Mouse (Mus musculus): Measurements from ENCODE around the gene Hmgn3. TPM values are rescaled to one million over a fixed set of nuclear protein-coding genes. Genes with fewer than 3 reads are reported as not detected.
"Not testable (repeated sequence)": the region's sequence is repeated elsewhere in the genome, so short reads cannot be mapped to it uniquely, and the experiment has no call there.

Hmgn3 gene
- 176 and 207 TPM in 2 replicates for polyA plus RNA-seq (2014; fragmentation: Nextera tagmentation; extraction: Ambion mirVana)

DNA sequence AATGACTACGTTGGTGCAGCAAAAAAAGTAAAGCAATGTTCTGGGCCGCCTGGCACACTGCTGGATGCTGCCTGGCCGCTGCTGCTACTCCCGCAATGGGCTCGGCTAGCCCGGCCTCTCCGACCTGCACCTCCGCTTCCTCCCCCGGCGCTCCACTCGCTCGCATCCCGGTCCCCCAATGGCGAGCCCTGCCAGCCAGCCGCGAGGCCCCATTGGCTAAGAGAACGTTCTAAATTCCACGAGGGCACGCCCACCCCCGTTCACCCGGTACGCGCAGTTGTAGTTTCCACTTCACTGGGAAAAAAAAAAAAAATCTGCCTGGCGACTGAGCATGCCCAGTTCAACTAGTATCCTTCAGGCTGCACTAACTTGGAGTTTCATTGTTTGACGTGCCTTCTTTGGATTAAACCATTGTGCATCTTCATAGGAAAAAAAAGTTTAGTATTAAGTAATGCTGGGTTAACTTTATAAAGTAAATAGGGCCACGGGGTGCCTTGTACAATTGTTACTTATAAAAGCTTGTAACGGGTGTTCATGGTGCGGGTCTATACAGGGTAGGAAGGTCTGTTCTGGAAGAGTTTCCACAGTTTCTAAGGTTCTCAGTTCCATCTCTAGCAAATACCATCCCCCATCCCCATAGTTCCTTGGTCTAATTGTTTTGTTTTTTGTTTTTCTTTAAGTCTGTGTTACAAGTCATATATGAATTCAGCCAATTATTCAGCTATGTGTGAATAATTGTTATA lies at the start of gene Hmgn3:
Gene Hmgn3 (minus strand): TSS at position 240 of the 743 bp plus-strand sequence.
- Histone ChIP-seq H3K4me3 (ENCODE audit: low read depth, low read length) (peak within 1 kb of the TSS; percentile 45), H3K27me3 (ENCODE audit: control insufficient read depth, insufficient read depth, low read length) (no peaks in the 10 kb centered on the region), H3K9me3 (ENCODE audit: control insufficient read depth, low read length) (no peaks in the 10 kb centered on the region), H3K27ac (ENCODE audit: low read depth, low read length) (no peak within 1 kb of the TSS), H3K4me1 (replicated peaks; ENCODE audit: control insufficient read depth, insufficient read depth, low read length) (peaks cover 5% of the 10 kb centered on the region; the same call in 1 of the 2 replicates), H3K36me3 (ENCODE audit: control insufficient read depth, insufficient read depth, low read length) (no peaks in the 10 kb centered on the region), H3K4me2 (ENCODE audit: low read depth, low read length, severe bottlenecking) (peak within 1 kb of the TSS; percentile 97), H3K9ac (ENCODE audit: low read length) (peak within 1 kb of the TSS; percentile 77)
- 6% methylated on average over 28 of the region's 28 CpGs for WGBS
- ATAC-seq (replicated peaks; ENCODE audit: low FRiP score) (peak; percentile 98), DNase-seq (ENCODE audit: low spot score) (peak; percentile 96)

- DNase-seq (ENCODE audit: low spot score) = no peak
- no peak overlapping the region for H3K27ac ChIP-seq (ENCODE audit: low read depth, low read length)
- no peaks in the 10 kb centered on the region for H3K9me3 ChIP-seq (ENCODE audit: control insufficient read depth, low read length)
- H3K27me3 ChIP-seq (ENCODE audit: control insufficient read depth, insufficient read depth, low read length) = no peaks in the 10 kb centered on the region
- H3K4me1 ChIP-seq (replicated peaks; ENCODE audit: control insufficient read depth, insufficient read depth, low read length) = no peaks in the 10 kb centered on the region
- ATAC-seq (replicated peaks; ENCODE audit: low FRiP score) = no peak
- no peaks in the 10 kb centered on the region for H3K36me3 ChIP-seq (ENCODE audit: control insufficient read depth, insufficient read depth, low read length)
- H3K9ac ChIP-seq (ENCODE audit: low read length) = no peak overlapping the region
- H3K4me2 ChIP-seq (ENCODE audit: low read depth, low read length, severe bottlenecking) = no peak overlapping the region
- H3K4me3 ChIP-seq (ENCODE audit: low read depth, low read length) = no peak overlapping the region
- WGBS = 80% methylated on average over 10 of the region's 10 CpGs
Observed at GRCm38 (mm10) chr9:83195765-83196164, 49.3 kb upstream of the Hmgn3 start.

GRCm38 (mm10) chr9:83195007-83195406 lies 48.5 kb upstream of the Hmgn3 start:
- no peak overlapping the region for H3K4me2 ChIP-seq (ENCODE audit: low read depth, low read length, severe bottlenecking)
- H3K27me3 ChIP-seq (ENCODE audit: control insufficient read depth, insufficient read depth, low read length) = no peaks in the 10 kb centered on the region
- H3K27ac ChIP-seq (ENCODE audit: low read depth, low read length) = no peak overlapping the region
- ATAC-seq (replicated peaks; ENCODE audit: low FRiP score) (0 out of 2 replicates have a peak, but pooled peaks have one; percentile 27), DNase-seq (ENCODE audit: low spot score) (no peak)
- H3K9ac ChIP-seq (ENCODE audit: low read length) = no peak overlapping the region
- 67% methylated on average over 6 of the region's 6 CpGs for WGBS
- H3K4me3 ChIP-seq (ENCODE audit: low read depth, low read length) = no peak overlapping the region
- no peaks in the 10 kb centered on the region for H3K36me3 ChIP-seq (ENCODE audit: control insufficient read depth, insufficient read depth, low read length)
- no peaks in the 10 kb centered on the region for H3K9me3 ChIP-seq (ENCODE audit: control insufficient read depth, low read length)
- no peaks in the 10 kb centered on the region for H3K4me1 ChIP-seq (replicated peaks; ENCODE audit: control insufficient read depth, insufficient read depth, low read length)

DNA sequence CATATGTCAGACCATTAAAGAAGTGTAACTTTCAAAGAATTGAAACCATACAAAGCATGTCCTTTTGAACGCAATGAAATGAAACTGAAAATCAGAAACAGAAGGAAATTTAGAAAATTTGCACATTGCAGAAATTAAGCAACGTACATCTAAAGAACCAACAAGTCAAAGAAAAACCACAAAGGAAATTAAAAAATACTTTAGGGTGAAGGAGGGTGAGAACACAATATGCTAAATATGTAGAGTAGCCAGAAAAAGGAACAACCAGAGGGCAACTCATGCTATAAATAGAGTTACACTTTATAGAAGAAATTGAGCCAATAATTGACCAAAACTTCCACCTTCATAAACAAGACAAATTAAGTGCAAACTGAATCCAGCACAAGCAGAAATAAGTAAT lies 41.3 kb upstream of the Hmgn3 start:
- H3K27me3 ChIP-seq (ENCODE audit: control insufficient read depth, insufficient read depth, low read length) = no peaks in the 10 kb centered on the region
- no peaks in the 10 kb centered on the region for H3K4me1 ChIP-seq (replicated peaks; ENCODE audit: control insufficient read depth, insufficient read depth, low read length)
- DNase-seq (ENCODE audit: low spot score) (no peak), ATAC-seq (replicated peaks; ENCODE audit: low FRiP score) (no peak)
- no peak overlapping the region for H3K4me2 ChIP-seq (ENCODE audit: low read depth, low read length, severe bottlenecking)
- H3K27ac ChIP-seq (ENCODE audit: low read depth, low read length) = no peak overlapping the region
- no peak overlapping the region for H3K9ac ChIP-seq (ENCODE audit: low read length)
- WGBS = 89% methylated on average over 2 of the region's 2 CpGs
- no peaks in the 10 kb centered on the region for H3K36me3 ChIP-seq (ENCODE audit: control insufficient read depth, insufficient read depth, low read length)
- no peak overlapping the region for H3K4me3 ChIP-seq (ENCODE audit: low read depth, low read length)
- H3K9me3 ChIP-seq (ENCODE audit: control insufficient read depth, low read length) = no peaks in the 10 kb centered on the region

- 2% methylated on average over 48 of the region's 53 CpGs for WGBS
- Histone ChIP-seq H3K4me1 (replicated peaks; ENCODE audit: control insufficient read depth, insufficient read depth, low read length) (peaks cover 5% of the 10 kb centered on the region; the same call in 1 of the 2 replicates), H3K27me3 (ENCODE audit: control insufficient read depth, insufficient read depth, low read length) (no peaks in the 10 kb centered on the region), H3K4me3 (ENCODE audit: low read depth, low read length) (peak overlapping the region; percentile 45), H3K27ac (ENCODE audit: low read depth, low read length) (no peak overlapping the region), H3K36me3 (ENCODE audit: control insufficient read depth, insufficient read depth, low read length) (no peaks in the 10 kb centered on the region), H3K9ac (ENCODE audit: low read length) (peak overlapping the region; percentile 77), H3K9me3 (ENCODE audit: control insufficient read depth, low read length) (no peaks in the 10 kb centered on the region; the same call in 1 of the 2 replicates), H3K4me2 (ENCODE audit: low read depth, low read length, severe bottlenecking) (peak overlapping the region; percentile 97)
- peak; percentile 83 for ATAC-seq (replicated peaks; ENCODE audit: low FRiP score)
- peak; percentile 82 for DNase-seq (ENCODE audit: low spot score)
Observed at GRCm38 (mm10) chr9:83145591-83146445, 667 bp downstream of the Hmgn3 start.

DNA sequence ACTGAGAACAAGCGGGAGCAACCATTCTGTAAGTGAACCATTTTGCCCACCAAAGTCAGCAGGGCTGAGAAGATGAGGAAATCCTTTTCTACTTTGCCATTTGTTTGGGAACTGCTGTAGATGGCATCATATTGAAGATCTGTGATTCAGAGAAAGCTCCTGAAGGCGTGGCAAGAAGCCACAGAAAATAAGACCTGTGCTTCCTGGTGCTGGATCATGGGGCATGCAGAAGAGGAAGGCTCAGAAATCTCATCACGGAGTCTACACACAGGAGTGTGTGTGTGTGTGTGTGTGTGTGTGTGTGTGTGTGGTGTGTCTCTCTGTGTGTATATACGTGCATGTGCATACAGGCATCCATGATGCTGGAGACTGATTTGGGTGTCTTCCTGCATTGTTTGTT lies 16.7 kb downstream of the Hmgn3 start:
- Histone ChIP-seq H3K4me3 (ENCODE audit: low read depth, low read length) (no peak overlapping the region), H3K27ac (ENCODE audit: low read depth, low read length) (no peak overlapping the region), H3K36me3 (ENCODE audit: control insufficient read depth, insufficient read depth, low read length) (no peaks in the 10 kb centered on the region), H3K27me3 (ENCODE audit: control insufficient read depth, insufficient read depth, low read length) (no peaks in the 10 kb centered on the region), H3K9ac (ENCODE audit: low read length) (no peak overlapping the region), H3K9me3 (ENCODE audit: control insufficient read depth, low read length) (no peaks in the 10 kb centered on the region), H3K4me2 (ENCODE audit: low read depth, low read length, severe bottlenecking) (no peak overlapping the region), H3K4me1 (replicated peaks; ENCODE audit: control insufficient read depth, insufficient read depth, low read length) (no peaks in the 10 kb centered on the region)
- WGBS = 87% methylated on average over 4 of the region's 4 CpGs
- no peak for ATAC-seq (replicated peaks; ENCODE audit: low FRiP score)
- DNase-seq (ENCODE audit: low spot score) = no peak

DNA sequence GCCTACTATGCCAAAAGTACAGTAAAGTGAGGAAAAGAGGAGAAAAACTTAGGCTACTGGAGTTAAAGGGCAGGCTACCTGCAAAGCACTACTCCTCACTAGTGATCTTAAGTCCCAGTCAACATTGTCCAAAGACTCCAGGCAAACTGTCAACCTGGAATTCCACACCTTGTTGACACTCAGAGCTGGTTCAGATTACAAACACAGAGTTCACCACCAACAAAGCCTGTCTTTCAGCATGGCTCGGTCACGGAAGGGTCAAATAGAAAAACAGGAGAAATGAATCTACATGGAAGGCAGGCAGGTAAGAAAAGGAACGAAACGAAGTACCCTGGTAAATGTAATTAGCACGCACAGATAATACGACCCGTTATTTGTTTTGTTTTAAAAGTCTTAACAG lies 18.6 kb downstream of the Hmgn3 start:
- WGBS = 69% methylated on average over 7 of the region's 7 CpGs
- H3K9me3 ChIP-seq (ENCODE audit: control insufficient read depth, low read length) = no peaks in the 10 kb centered on the region
- no peak for ATAC-seq (replicated peaks; ENCODE audit: low FRiP score)
- H3K9ac ChIP-seq (ENCODE audit: low read length) = no peak overlapping the region
- DNase-seq (ENCODE audit: low spot score) = no peak
- no peaks in the 10 kb centered on the region for H3K27me3 ChIP-seq (ENCODE audit: control insufficient read depth, insufficient read depth, low read length)
- no peak overlapping the region for H3K27ac ChIP-seq (ENCODE audit: low read depth, low read length)
- no peak overlapping the region for H3K4me2 ChIP-seq (ENCODE audit: low read depth, low read length, severe bottlenecking)
- no peaks in the 10 kb centered on the region for H3K36me3 ChIP-seq (ENCODE audit: control insufficient read depth, insufficient read depth, low read length)
- H3K4me1 ChIP-seq (replicated peaks; ENCODE audit: control insufficient read depth, insufficient read depth, low read length) = no peaks in the 10 kb centered on the region
- no peak overlapping the region for H3K4me3 ChIP-seq (ENCODE audit: low read depth, low read length)

DNA sequence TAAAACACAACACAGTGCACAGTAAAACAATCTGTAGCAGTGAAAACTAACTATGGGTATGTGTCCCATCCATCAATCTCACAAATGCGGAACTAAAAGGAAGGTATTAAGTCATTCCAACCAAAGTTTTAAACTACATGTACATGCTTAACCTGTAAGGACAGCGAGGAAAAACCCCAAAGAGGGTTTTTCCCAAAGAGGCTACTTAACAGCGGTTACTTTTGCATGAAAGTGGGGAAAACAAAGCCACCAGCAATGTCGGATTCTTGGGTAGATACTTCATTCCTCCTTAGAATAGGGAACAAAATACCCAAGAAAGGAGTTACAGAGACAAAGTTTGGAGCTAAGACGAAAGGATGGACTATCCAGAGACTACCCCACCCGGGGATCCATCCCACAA lies 20.0 kb downstream of the Hmgn3 start:
- not testable (repeated sequence) for H3K9ac ChIP-seq (ENCODE audit: low read length); H3K9me3 ChIP-seq (ENCODE audit: control insufficient read depth, low read length); H3K27ac ChIP-seq (ENCODE audit: low read depth, low read length); DNase-seq (ENCODE audit: low spot score); H3K4me2 ChIP-seq (ENCODE audit: low read depth, low read length, severe bottlenecking); H3K36me3 ChIP-seq (ENCODE audit: control insufficient read depth, insufficient read depth, low read length); H3K27me3 ChIP-seq (ENCODE audit: control insufficient read depth, insufficient read depth, low read length); H3K4me1 ChIP-seq (replicated peaks; ENCODE audit: control insufficient read depth, insufficient read depth, low read length); H3K4me3 ChIP-seq (ENCODE audit: low read depth, low read length); ATAC-seq (replicated peaks; ENCODE audit: low FRiP score)
- WGBS = 86% methylated on average over 6 of the region's 6 CpGs

All from forebrain, embryonic 11.5 days (tissue).